Mouse (Mus musculus) retina, adult 2 months (tissue): Measurements from ENCODE around the gene Psme1.

Experiments
- DNase-seq: peaks from one replicate; pipeline ENCODE4 v3.0.0-alpha.2; 2012; ENCODE audit warnings: low read depth, low spot score

Psme1 gene

GRCm38 (mm10) chr14:55577871-55578667 is at the start of gene Psme1:
TSS of gene Psme1 (plus strand) at chr14:55578123.
- no peak for DNase-seq

- no peak for DNase-seq
Observed at GRCm38 (mm10) chr14:55536116-55536745, 41.7 kb upstream of the Psme1 start.

DNA sequence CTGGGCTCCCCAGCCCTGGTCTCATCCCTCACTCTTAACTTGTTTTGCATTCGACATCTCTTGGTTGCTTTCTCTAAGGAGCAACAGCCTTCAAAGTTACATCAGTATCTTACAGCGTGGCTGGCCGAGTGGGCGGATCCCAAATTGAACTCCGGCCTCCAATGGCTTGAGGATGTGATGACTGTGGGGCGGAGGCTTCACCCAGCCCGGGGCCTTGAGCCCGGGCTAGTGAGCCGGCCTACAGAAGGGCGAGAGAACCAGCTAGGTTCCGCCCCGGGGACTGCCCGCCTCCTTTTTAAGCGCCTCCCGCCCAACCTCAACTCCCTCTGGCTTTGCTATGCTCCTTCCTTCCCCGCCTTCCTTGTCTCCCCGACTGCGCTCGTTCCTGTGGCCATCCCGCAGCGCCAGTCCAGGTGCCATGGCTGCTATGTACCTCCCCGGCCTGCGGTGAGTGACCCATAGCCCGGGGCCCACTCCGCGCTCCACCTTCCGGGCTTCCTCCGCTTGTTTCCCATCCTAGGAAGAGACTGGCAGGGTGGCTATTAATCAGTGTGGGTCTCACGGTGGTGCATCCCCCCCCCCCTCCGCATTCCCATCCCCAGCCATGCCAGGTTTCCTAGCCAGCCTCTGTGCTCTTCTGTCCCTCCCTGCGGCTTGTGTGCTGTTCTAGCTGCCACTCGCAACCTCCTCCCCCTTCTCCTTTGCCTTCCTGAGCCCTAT is 37.7 kb upstream of the Psme1 start, which contains the start of gene Pck2:
Gene Pck2 (plus strand): TSS at position 200 of the 720 bp plus-strand sequence.
- no peak for DNase-seq

DNA sequence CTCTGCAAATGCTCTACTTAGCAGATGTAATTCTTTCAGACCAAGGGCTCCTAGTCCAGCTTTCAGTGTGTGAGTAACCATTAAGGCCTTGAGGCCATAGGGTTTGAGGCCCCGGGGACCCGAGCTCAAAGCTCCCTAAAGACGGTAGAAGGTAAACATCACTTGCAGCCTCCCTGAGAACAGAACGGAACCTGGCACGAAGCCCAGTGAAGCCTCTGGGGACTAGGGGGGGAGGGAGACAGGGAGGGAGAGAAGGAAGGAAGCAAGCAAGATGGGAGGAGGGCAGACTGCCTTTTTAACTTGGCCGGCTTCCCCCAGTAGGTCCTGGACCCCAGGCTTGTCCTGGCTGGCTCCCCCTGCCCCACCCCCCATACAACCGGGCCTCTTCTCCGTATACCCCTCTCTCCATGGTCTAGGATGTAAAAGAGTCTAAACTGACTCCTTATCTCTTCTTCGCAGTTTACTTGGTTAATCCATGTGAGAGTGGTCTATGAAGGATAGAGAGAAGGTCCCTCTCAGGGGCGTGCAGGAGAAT is 37.1 kb upstream of the Psme1 start:
- DNase-seq, result no peak

DNA sequence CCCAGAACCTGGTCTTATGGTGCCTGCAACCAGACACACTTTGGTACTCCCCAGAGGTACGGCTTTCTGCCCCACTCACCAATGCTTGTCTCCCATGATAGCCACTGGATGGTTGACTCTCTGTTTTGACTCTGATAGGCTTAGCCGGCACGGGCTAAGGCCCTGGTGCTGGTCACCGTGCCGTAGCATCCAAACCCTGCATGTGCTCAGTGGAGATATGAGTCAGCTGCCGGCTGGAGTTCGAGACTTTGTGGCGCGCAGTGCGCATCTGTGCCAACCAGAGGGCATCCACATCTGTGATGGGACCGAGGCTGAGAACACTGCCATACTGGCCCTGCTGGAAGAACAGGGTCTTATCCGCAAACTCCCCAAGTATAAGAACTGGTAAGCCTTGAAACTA is 35.7 kb upstream of the Psme1 start:
- no peak for DNase-seq

- no peak for DNase-seq
Observed at GRCm38 (mm10) chr14:55544334-55544733, 33.6 kb upstream of the Psme1 start.

GRCm38 (mm10) chr14:55550191-55550590 is 27.7 kb upstream of the Psme1 start:
- DNase-seq, result no peak

DNA sequence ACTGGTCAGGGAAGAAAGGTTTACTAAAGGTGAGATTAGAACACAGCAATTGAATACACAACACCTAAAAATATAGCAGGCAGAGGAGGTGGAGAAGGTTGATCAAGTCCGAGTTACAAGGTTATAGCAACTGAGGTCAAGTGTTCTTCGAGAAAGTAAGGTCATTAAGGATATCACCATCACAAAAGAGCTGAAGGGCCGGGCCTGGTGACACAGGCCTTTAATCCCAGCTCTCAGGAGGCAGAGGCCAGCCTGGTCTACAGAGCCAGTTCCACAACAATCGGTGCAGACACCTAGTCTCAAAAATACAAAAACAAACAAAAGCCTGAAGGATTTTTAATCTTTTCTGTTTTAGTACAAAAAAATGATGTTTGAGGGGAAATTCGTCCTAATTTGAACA is 26.6 kb upstream of the Psme1 start:
- no peak for DNase-seq

DNA sequence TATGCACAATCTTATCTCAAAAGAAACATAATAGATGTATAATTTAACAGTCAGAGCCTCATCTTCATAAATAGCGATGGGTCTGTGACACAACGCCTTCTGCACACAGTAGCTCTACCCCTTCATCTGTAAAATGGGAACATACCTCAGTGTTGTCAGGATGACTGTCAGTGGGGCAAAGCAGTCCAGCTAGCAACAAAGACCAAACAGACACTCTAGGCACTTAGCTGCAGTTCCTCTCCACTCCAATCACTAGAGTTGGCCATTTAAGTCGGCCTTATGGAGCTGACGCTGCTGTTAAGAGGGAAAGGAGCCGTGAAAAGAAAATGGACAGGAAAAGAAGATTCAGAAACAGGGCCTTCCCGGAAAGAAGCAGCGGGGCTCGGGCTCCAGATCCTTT is 26.1 kb upstream of the Psme1 start:
- DNase-seq, result no peak

DNA sequence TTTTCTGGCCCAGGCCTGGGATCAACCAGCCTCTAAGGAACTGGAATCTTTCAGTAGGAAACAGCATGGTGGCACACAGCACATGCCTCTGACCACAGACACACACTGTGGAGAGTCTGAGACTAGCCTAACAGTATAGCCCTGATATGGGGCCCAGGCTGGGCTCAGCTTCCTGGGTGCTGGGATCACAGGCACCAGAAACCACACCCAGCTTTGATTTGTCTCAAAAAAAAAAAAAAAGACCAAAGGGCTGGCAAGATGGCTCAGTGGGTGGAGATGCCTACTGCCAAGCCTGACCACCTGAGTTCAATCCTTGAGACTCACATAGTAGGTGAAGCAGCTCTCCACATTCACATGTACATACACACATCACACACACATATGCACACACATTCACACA is 23.3 kb upstream of the Psme1 start:
- DNase-seq, result no peak

GRCm38 (mm10) chr14:55555788-55556187 is 22.1 kb upstream of the Psme1 start:
- no peak for DNase-seq

DNA sequence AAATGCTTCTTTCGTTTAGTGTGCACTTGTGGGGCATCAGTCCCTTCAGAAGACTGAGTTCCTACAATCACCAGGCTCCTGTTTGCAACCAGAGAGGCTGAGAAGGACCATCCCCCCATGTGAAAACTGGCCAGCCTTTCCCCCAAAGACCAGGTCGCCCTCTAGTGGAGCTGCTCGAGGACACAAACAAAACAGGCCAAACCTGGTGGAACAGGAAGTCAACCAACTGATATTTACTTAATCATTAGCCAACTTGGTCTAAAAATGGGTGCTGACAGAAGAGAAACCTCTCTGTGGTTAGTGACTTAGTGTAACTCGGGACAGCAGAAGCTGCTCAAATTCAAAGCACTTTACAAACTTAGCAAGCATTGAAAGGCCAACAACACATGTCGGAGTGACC is 20.9 kb upstream of the Psme1 start:
- no peak for DNase-seq

DNA sequence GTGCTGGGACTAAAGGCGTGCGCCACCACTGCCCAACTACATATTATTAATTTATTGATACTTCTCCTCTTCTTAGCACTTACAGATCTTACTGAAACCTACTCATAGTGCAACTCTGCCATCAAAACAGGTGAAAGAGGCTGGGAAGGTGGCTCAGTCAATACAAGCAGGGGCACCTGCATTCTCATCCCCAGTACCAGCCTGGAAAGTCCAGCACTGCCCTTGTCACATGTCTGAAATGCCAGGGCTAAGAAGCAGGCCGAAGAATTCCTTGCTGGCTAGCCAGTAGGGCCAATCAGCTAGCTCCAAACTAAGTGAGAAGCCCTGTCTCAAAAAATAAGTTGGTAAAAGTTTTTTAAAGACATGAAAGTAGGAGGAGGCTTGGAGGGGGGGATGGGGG is 20.3 kb upstream of the Psme1 start:
- no peak for DNase-seq

DNA sequence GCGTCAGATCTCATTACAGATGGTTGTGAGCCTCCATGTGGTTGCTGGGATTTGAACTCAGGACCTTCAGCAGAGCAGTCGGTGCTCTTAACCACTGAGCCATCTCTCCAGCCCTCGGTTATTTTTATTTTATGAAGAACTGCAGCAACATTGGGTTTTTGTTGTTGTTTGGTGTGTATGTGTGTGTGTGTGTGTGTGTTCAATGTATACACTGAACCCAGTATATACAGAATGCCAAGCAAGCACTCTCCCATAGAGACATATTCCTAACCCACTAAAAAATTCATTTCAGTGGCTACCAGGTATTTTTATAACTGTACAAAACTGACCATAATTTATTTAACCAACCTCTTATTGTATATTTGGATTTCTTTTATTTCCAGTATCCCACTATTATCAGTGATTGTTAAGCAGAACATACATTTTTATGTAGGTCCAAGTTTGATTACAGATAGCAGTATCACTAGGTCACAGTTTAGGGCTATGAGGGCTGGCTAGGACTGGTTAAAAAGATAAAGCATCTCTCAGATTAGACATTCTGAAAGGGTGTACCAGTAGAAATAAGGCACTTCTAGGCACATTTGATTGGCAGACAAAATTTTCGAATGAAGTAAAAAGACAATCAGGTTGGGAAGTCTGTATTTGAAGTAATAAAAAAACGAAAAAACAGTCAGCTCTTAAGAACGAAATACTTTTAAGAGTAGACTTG is 19.0 kb upstream of the Psme1 start:
- DNase-seq, result no peak

DNA sequence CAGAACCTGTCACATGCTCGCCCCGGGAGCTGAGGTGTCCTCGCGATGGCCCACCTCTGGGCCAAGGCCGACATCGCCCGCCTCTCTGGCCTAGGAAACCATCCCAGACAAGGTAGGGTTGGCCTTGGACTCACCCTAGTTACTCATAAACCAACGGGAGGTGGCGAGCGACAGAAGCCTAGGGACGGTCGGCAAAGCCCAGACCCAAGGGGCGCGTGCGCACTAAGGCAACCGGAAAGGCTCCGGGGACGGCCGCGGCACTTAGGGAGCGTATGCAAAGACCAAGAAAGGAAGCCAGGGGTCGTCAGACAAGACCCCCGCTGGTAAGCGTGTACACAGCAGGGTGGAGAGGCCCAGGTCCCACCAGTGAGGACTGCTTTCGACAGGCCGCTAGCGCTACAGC is 18.1 kb upstream of the Psme1 start, which contains the start of gene Dcaf11:
Gene Dcaf11 (plus strand): TSS at position 208 of the 403 bp plus-strand sequence.
- peak; percentile 81 for DNase-seq

- DNase-seq, result peak; percentile 97
Observed at GRCm38 (mm10) chr14:55560202-55561073, 17.5 kb upstream of the Psme1 start, which contains the start of gene A730061H03Rik. TSS of gene A730061H03Rik (minus strand) at chr14:55560406.

- DNase-seq, result no peak
Observed at GRCm38 (mm10) chr14:55561860-55562259, 16.1 kb upstream of the Psme1 start.

DNA sequence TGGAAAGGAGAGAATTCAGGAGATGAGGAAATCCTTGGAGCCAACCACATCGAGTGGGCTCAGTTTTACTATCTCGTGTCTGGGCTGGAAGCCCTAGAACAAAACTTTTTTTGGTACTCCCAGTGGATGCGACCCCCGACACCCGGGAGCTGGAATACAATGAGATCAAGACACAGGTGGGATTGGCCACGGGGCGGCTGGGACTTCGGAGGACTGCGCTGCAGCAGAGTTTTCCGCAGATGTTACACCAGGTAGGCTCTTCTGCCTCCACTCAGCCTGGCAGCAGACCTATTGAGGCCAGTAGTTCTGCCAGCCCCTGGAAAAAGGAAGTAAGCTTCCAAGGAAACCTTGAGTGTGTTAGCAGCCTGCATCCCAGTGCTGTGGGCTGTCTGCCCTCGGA is 14.7 kb upstream of the Psme1 start:
- no peak for DNase-seq

DNA sequence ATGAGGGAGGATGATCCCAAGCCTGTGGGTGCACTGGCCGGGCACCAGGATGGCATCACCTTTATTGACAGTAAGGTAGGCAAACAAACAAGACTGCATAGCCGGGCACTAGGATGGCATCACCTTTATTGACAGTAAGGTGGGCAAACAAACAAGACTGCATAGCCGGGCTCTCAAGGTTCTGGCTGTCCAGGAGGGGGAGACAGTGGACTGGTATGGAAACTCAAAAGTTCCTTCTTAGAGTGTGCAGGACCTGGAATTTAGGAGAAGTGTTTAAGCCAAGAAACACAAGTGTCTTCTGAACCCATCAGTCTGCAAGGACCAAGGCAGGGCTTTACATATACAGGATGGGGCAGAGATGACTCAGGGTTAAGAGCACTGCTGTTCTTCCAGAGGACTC is 12.2 kb upstream of the Psme1 start:
- no peak for DNase-seq

DNA sequence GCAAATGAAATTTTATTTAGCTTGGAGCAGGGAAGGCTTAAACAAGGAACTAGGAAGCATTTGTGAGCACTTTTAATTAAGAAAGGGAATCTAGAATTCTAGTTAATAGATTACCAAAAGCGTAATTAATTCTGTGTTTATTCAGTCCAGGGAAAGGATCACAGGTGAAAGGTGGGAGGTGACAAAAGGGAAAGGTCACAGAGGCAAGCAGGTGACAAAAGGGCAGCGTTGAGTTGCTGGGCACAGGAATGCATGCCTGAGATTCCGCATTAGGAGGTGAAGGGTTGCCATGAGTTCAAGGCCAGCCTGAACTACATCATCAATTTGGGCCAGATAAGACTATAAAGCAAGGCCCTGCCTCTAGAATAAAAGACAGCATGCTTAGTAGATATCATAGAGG is 10.4 kb upstream of the Psme1 start:
- DNase-seq, result no peak

DNA sequence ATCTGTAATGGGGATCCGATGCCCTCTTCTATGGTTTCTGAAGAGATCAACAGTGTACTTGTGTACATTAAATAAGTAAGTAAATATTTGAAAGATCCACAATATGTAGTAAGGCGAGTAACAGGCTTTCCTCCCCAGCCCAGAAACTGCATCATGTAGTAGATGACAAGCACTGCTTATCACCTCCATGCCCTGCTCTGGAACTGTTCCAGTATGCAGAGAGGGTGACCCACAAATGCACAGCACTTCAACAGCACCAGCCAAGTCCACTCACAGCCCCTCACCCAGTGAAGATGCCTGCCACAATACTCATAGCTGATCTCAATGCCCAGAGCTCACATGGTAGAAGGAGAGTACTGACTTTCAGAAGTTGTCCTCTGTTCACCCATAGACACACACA is 7.3 kb upstream of the Psme1 start:
- DNase-seq, result no peak
